Mouse (Mus musculus): ENCODE measurements around the gene Gm37240.

GRCm38 (mm10) chr3:84944933-84945332 is 942.4 kb downstream of the Gm37240 start:
- no peak for TF ChIP-seq CTCF (IDR thresholded peaks at IDR 0.05; ENCODE audit: low read depth)
- TF ChIP-seq EP300 (optimal IDR thresholded peaks at IDR 0.05): no peak
